ENCODE assay signal across 8 mouse cellular contexts in the genomic region with DNA sequence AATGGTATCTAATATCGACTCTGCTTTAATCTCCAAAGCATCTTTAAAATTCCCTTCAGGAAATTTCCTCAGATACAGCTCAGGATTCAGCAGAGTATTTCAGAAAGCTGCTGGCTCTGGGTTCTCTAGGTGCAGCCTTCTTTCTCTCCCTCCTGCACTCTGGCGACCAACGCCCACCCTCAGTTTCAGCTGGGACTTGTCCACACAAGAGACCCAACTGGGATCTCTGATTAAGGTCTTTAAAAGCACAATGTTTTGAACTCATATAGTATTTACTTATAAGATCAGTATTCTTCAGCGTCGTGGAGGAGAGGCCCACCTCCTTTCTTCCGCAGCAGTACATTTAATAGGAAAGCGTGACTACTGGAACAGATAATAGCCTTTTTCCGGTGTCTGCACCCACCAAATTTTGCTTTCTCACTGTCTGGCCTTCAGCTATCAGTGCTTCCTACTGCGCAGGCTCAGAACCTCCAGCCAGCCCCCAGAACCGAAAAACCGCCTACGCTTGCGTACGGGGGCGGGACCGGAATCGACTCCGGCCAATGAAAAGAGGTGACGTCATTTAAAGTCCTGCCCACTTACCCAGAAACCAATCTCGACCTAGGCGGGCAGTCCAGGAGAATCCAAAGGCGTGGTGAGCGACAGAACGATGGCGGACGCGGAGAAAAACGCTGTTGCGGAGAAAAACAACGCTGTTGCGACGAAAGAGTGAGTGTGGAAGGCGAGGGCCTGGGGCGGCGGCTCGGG. TPM values are rescaled to one million over a fixed set of nuclear protein-coding genes. Genes with fewer than 3 reads are reported as not detected.
DNase-seq lines count a peak whose midpoint lies in the region; ATAC-seq lines count a peak whose summit lies in the region.

Zwint (plus strand) TSS at position 576 of the 747 bp plus-strand sequence.

- peak; percentile 98 for ATAC-seq in hindbrain, embryonic 15.5 days (ENCODE audit: low FRiP score, low read depth)

- WGBS in hindbrain, embryonic 15.5 days = 2% methylated on average over 36 of the region's 36 CpGs

- no peaks in the 10 kb centered on the region for H3K27me3 ChIP-seq in hindbrain, embryonic 15.5 days

- H3K27ac ChIP-seq in hindbrain, embryonic 15.5 days (replicated peaks) = peak within 1 kb of the TSS; percentile 93

- peaks cover 31% of the 10 kb centered on the region for H3K36me3 ChIP-seq in hindbrain, embryonic 15.5 days

- H3K4me3 ChIP-seq in hindbrain, embryonic 15.5 days = peak within 1 kb of the TSS; percentile 59

- no peaks in the 10 kb centered on the region for H3K9me3 ChIP-seq in hindbrain, embryonic 15.5 days

- H3K4me2 ChIP-seq in hindbrain, embryonic 15.5 days = peak within 1 kb of the TSS; percentile 66

- peaks cover 34% of the 10 kb centered on the region for H3K4me1 ChIP-seq in hindbrain, embryonic 15.5 days (replicated peaks)

- peak within 1 kb of the TSS; percentile 74 for H3K9ac ChIP-seq in hindbrain, embryonic 15.5 days

- peak; percentile 96 for DNase-seq in T-cell, adult 2 months (ENCODE audit: low spot score)
- peak; percentile 93 to 94 for DNase-seq in cerebellum, postnatal 36 days
- peak; percentile 95 to 98 for DNase-seq in frontal cortex, postnatal 36 days (ENCODE audit: low spot score in 2 of 2)
- peak; percentile 96 for DNase-seq in left cerebral cortex, adult 11 months (ENCODE audit: low spot score)
- peak; percentile 97 for DNase-seq in lung, postnatal 4 days
- DNase-seq in retina, postnatal 7 days (ENCODE audit: low read depth, low spot score) = peak; percentile 94
- peak; percentile 76 for DNase-seq in urinary bladder, adult 2 months (ENCODE audit: low spot score)

RNA-seq across cellular contexts. Expression of gene Zwint, which starts in this region (rescaled TPM):
- polyA plus RNA-seq in hindbrain, embryonic 15.5 days (2015; fragmentation: Nextera tagmentation; extraction: Ambion mirVana) = 854 and 857 TPM in 2 replicates
- polyA plus RNA-seq in urinary bladder, adult 2 months (2012; rRNA removed) = 85.5 and 101 TPM in 2 replicates

Comparison
In these comparisons a context has a peak if more than half of its experiments do, and no peak if none do; other contexts are left out.
1. Peak in every context shown above with its lines: DNase-seq, ATAC-seq, H3K4me3 ChIP-seq and H3K27ac ChIP-seq.